Mouse (Mus musculus): ENCODE measurements at regions not wholly inside any gene's neighbourhood (a gene's known extent, or its start where the extent isn't known, plus 50 kb on each side); places are given as distances from the start of the nearest gene placed in this dataset.

GRCm38 (mm10) chr12:92509494-92509893 lies 660.5 kb upstream of the Sel1l start:
- DNase-seq (ENCODE audit: extremely low read depth, insufficient read length, low spot score) = no peak

GRCm38 (mm10) chr12:92508796-92509489 lies 660.0 kb upstream of the Sel1l start:
- no peak for DNase-seq (ENCODE audit: extremely low read depth, insufficient read length, low spot score)

GRCm38 (mm10) chr12:92483984-92484383 lies 635.0 kb upstream of the Sel1l start:
- no peak for DNase-seq (ENCODE audit: extremely low read depth, insufficient read length, low spot score)

- no peak for DNase-seq (ENCODE audit: extremely low read depth, insufficient read length, low spot score)
Observed at GRCm38 (mm10) chr12:92474293-92475062, 625.5 kb upstream of the Sel1l start.

- DNase-seq (ENCODE audit: extremely low read depth, insufficient read length, low spot score) = no peak
Observed at GRCm38 (mm10) chr12:92451110-92451818, 602.3 kb upstream of the Sel1l start.

GRCm38 (mm10) chr12:92418458-92418857 lies 569.5 kb upstream of the Sel1l start:
- no peak for DNase-seq (ENCODE audit: extremely low read depth, insufficient read length, low spot score)

- DNase-seq (ENCODE audit: extremely low read depth, insufficient read length, low spot score) = no peak
Observed at GRCm38 (mm10) chr12:92405506-92405905, 556.5 kb upstream of the Sel1l start.

- DNase-seq (ENCODE audit: extremely low read depth, insufficient read length, low spot score) = no peak
Observed at GRCm38 (mm10) chr12:92400987-92401386, 552.0 kb upstream of the Sel1l start.

- DNase-seq (ENCODE audit: extremely low read depth, insufficient read length, low spot score) = no peak
Observed at GRCm38 (mm10) chr12:92386195-92386594, 537.2 kb upstream of the Sel1l start.

GRCm38 (mm10) chr12:92384266-92384937 lies 535.4 kb upstream of the Sel1l start:
- DNase-seq (ENCODE audit: extremely low read depth, insufficient read length, low spot score) = no peak

- DNase-seq (ENCODE audit: extremely low read depth, insufficient read length, low spot score) = no peak
Observed at GRCm38 (mm10) chr12:92379130-92379529, 530.2 kb upstream of the Sel1l start.

GRCm38 (mm10) chr12:92365926-92366325 lies 517.0 kb upstream of the Sel1l start:
- DNase-seq (ENCODE audit: extremely low read depth, insufficient read length, low spot score) = no peak

- DNase-seq (ENCODE audit: extremely low read depth, insufficient read length, low spot score) = no peak
Observed at GRCm38 (mm10) chr12:92353386-92354257, 504.7 kb upstream of the Sel1l start.

- no peak for DNase-seq (ENCODE audit: extremely low read depth, insufficient read length, low spot score)
Observed at GRCm38 (mm10) chr12:92318241-92318640, 469.3 kb upstream of the Sel1l start.

- no peak for DNase-seq (ENCODE audit: extremely low read depth, insufficient read length, low spot score)
Observed at GRCm38 (mm10) chr12:92317609-92318008, 468.7 kb upstream of the Sel1l start.

GRCm38 (mm10) chr12:92316285-92316684 lies 467.3 kb upstream of the Sel1l start:
- no peak for DNase-seq (ENCODE audit: extremely low read depth, insufficient read length, low spot score)

- DNase-seq (ENCODE audit: extremely low read depth, insufficient read length, low spot score) = no peak
Observed at GRCm38 (mm10) chr12:92315820-92316219, 466.9 kb upstream of the Sel1l start.

GRCm38 (mm10) chr12:92302951-92303591 lies 454.1 kb upstream of the Sel1l start:
- DNase-seq (ENCODE audit: extremely low read depth, insufficient read length, low spot score) = no peak

- DNase-seq (ENCODE audit: extremely low read depth, insufficient read length, low spot score) = no peak
Observed at GRCm38 (mm10) chr12:92294887-92295286, 445.9 kb upstream of the Sel1l start.

GRCm38 (mm10) chr12:92293341-92293720 lies 444.4 kb upstream of the Sel1l start:
- no peak for DNase-seq (ENCODE audit: extremely low read depth, insufficient read length, low spot score)

All from 3134 (cell line).